Mouse (Mus musculus) layer of hippocampus, adult 11-12 months (tissue): ENCODE data around the gene Olfr360.
"Not testable (repeated sequence)": the region's sequence is repeated elsewhere in the genome, so short reads cannot be mapped to it uniquely, and the experiment has no call there.

Experiments
- DNase-seq: peaks from one replicate; pipeline ENCODE4 v3.0.0; 2022; ENCODE audit warnings: low spot score

The Olfr360 gene

GRCm38 (mm10) chr2:37065446-37065845 is at the start of gene Olfr360:
Gene Olfr360 (plus strand): TSS chr2:37065746.
- no peak for DNase-seq

DNA sequence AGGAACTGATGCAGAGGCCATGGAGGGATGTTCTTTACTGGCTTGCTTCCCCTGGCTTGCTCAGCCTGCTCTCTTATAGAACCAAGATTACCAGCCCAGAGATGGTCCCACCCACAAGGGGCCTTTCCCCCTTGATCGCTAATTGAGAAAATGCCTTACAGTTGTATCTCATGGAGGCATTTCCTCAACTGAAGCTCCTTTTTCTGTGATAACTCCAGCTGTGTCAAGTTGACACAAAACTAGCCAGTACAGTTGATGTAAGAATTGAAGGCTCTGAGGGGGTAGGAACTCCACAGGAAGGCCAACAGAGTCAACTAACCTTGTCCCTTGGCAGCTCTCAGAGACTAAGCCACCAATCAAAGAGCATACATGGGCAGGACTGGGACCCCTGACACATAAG is 23.6 kb downstream of the Olfr360 start, which contains the start of gene Olfr361:
Gene Olfr361 (minus strand): TSS at position 101 of the 400 bp plus-strand sequence.
- not testable (repeated sequence) for DNase-seq

GRCm38 (mm10) chr2:37117810-37118209 is 52.3 kb downstream of the Olfr360 start, which contains the start of gene Olfr362:
Gene Olfr362 (minus strand): TSS chr2:37117910.
- DNase-seq: no peak
